Mouse (Mus musculus) limb, embryonic 12.5 days (tissue): ENCODE measurements around the gene Kirrel3. TPM values are rescaled to one million over a fixed set of nuclear protein-coding genes. Genes with fewer than 3 reads are reported as not detected.

Source experiments
- ATAC-seq: fragments of 200-750 bp; cut with Nextera tagmentation; 2 replicates; pipeline ENCODE4 v1.8.0; 2017; ENCODE audit warnings: low read depth, moderate TSS enrichment; ENCODE audit not compliant: insufficient number of reproducible peaks, insufficient read depth, low FRiP score, low TSS enrichment
- H3K27ac ChIP-seq: fragments of 300-500 bp; sonication (generic); 2 replicates; pipeline ENCODE4 v1.5.1; 2016; ENCODE audit warnings: mild to moderate bottlenecking, moderate library complexity
- H3K27me3 ChIP-seq: fragments of 300-500 bp; sonication (generic); 2 replicates; pipeline ENCODE4 v1.6.1; 2016; ENCODE audit warnings: mild to moderate bottlenecking, moderate library complexity
- H3K36me3 ChIP-seq: fragments of 300-500 bp; sonication (generic); 2 replicates; pipeline ENCODE4 v1.6.1; 2016; ENCODE audit warnings: mild to moderate bottlenecking, moderate library complexity
- H3K4me1 ChIP-seq: fragments of 300-500 bp; sonication (generic); replicated peaks from 2 replicates; pipeline ENCODE4 v1.6.1; 2016
- H3K4me2 ChIP-seq: fragments of 300-500 bp; sonication (generic); 2 replicates; pipeline ENCODE4 v1.6.1; 2016; ENCODE audit warnings: mild to moderate bottlenecking, moderate library complexity
- H3K4me3 ChIP-seq: fragments of 300-500 bp; sonication (generic); replicated peaks from 2 replicates; pipeline ENCODE4 v1.5.1; 2016; ENCODE audit warnings: mild to moderate bottlenecking
- H3K9ac ChIP-seq: fragments of 300-500 bp; sonication (generic); replicated peaks from 2 replicates; pipeline ENCODE4 v1.6.1; 2016; ENCODE audit warnings: mild to moderate bottlenecking, moderate library complexity
- H3K9me3 ChIP-seq: fragments of 300-500 bp; sonication (generic); 2 replicates; pipeline ENCODE4 v1.6.1; 2016; ENCODE audit warnings: mild to moderate bottlenecking, moderate library complexity
- WGBS: fragments of 180-500 bp; shearing (Covaris S2); methylation state at CpG from one replicate; pipeline ENCODE4 v1.1.7; 2016; 5-methylcytosine and 5-hydroxymethylcytosine counted together
- polyA plus RNA-seq: library from polyadenylated mRNA; unstranded; fragments of >200 nt; fragmentation: Nextera tagmentation; extraction: Ambion mirVana; gene quantifications from 2 replicates; pipeline ENCODE4 v1.2.1, GENCODE M21; 2016

The Kirrel3 gene
- polyA plus RNA-seq, 1 experiment from 2014 or later, result 7.8 TPM

DNA sequence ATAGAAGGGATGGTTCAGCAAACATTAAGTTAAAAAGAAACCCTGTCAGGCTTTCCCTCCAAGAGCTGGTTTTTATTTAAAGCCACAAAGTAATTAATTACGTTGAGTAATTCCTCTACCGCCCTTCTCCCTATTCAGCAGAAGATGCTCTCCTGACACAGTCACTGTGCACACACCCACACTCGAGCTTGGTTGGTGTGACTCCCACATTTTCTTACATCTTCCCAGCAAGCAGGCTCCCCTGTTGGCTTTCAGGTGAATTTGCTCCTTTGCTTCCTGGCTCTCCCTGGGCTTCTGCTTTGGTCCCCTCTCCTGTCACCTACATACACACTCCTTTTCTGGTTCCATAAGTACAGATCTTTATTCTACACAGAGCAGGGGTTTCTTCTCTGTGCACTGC lies 203.7 kb downstream of the Kirrel3 start:
- H3K27ac ChIP-seq, result no peak overlapping the region
- no peaks in the 10 kb centered on the region for H3K27me3 ChIP-seq
- H3K4me3 ChIP-seq, result no peak overlapping the region
- H3K4me2 ChIP-seq, result no peak overlapping the region
- no peak overlapping the region for H3K9ac ChIP-seq
- no peaks in the 10 kb centered on the region for H3K9me3 ChIP-seq
- no peaks in the 10 kb centered on the region; the same call in 1 of the 2 replicates for H3K4me1 ChIP-seq
- no peaks in the 10 kb centered on the region for H3K36me3 ChIP-seq
- ATAC-seq, result no peak
- WGBS, result 58% methylated on average over 3 of the region's 3 CpGs

DNA sequence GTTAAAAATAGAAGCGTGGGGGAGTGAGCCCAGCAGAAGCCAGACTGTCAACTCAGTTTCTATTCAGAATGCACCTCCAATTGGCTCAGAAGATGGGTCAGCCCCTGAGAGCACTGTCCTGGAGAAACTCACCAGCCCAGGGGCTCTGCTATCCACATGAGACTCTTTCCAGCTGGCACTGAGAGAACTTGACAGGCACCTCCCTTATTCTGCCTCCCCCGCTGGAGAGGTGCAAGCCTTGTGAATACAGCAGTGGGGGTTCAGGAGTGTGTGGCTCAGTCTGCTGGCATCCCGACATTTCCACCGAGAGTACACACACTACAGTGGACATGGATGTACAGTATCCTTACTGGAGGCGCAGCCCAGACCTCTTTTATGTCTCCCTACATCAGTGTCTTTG lies 210.0 kb downstream of the Kirrel3 start:
- Histone ChIP-seq H3K27ac (no peak overlapping the region), H3K4me3 (no peak overlapping the region), H3K4me1 (no peaks in the 10 kb centered on the region), H3K36me3 (no peaks in the 10 kb centered on the region), H3K9me3 (no peaks in the 10 kb centered on the region), H3K27me3 (no peaks in the 10 kb centered on the region), H3K4me2 (no peak overlapping the region), H3K9ac (no peak overlapping the region)
- ATAC-seq, result no peak
- WGBS, result 78% methylated on average over 5 of the region's 5 CpGs

DNA sequence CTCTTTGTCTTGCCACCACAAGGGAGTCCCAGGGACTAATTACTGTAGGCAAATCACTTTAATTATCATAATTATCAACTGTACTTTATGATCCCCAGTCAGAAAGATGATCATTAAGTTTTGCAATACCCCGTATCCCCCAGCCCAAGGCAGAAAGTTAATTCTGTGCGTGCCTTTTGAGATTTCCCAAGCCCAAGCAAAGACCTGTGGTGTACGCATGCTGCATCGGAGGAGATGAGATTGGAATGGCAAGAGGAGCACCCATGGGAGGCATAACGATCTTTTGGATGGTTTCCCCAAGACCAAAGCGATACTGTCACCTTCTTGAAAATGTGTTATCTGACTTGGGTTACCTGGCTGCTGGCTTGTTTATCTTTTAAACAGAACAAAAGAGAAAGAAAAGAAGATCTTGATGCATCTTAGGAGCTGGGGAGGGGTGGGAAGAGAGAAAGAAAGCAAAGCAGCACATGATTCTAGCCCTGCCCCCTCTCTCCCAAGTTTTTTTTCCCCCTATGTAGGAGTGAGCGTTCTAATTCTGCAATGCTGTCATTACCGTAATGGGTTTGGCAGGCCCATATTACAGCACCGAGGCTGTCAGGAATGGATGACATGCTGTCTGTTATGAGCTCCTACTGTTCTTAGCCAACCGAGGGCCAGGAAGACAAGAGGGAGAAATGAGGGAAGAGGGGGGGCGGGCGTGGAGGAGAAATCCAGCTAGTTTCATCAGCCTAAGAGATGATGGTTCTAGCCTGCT lies 218.0 kb downstream of the Kirrel3 start:
- Histone ChIP-seq H3K9me3 (no peaks in the 10 kb centered on the region), H3K27me3 (no peaks in the 10 kb centered on the region), H3K36me3 (no peaks in the 10 kb centered on the region), H3K27ac (no peak overlapping the region), H3K4me2 (no peak overlapping the region), H3K4me3 (no peak overlapping the region), H3K9ac (no peak overlapping the region), H3K4me1 (peaks cover 13% of the 10 kb centered on the region)
- no peak for ATAC-seq
- 80% methylated on average over 12 of the region's 12 CpGs for WGBS

DNA sequence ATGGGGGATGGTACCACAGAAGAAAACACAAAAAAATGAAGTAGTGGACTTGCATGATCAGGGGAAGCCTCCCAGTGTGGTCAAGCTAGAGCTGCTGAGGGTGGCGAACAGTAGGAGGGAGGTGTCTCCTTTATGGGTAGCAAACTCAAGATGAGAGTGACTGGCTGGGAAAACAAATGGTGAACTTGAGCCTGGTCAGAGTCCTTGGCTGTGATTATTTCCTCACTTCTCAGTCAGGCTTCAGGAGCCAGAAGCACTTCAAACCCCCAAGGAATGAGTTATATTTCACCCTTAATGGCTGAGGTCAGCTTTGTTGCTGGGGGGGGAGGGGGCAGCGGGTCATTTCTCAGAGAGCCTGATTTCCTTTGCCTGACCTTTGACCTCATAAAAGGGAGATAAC lies 218.7 kb downstream of the Kirrel3 start:
- H3K36me3 ChIP-seq, result no peaks in the 10 kb centered on the region
- H3K27me3 ChIP-seq, result no peaks in the 10 kb centered on the region
- no peak overlapping the region for H3K27ac ChIP-seq
- whole genome bisulfite sequencing, result 16% methylated on average over 2 of the region's 2 CpGs
- H3K9ac ChIP-seq, result no peak overlapping the region
- no peak overlapping the region for H3K4me3 ChIP-seq
- no peak for ATAC-seq
- no peak overlapping the region for H3K4me2 ChIP-seq
- no peaks in the 10 kb centered on the region for H3K9me3 ChIP-seq
- H3K4me1 ChIP-seq, result peaks cover 13% of the 10 kb centered on the region

DNA sequence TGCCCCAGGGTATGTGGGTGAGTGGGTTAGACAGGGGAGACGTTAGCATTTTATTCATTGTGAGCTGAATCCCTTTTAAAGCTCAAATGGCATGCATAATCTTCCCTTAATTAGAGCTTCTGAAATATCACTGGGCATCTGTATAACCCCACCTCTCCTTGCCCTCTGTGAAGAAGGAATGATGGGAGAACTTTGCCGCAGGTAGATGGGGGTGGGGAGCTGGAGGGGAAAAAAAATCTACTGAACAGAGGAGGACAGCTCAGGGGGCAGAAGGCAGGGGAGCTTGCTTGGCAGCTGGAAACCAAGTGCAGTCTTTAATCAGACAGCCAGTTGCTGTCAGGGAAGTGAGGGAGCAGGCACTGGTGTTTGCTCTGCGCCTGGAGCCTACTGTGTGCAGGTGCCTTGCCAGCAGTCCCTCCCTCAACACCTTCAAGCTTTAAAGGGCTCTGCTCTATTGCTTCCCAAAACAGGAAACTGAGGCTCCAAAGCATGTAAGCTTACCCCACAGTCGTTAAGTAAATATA lies 220.7 kb downstream of the Kirrel3 start:
- WGBS, result 37% methylated on average over 4 of the region's 4 CpGs
- no peaks in the 10 kb centered on the region for H3K27me3 ChIP-seq

DNA sequence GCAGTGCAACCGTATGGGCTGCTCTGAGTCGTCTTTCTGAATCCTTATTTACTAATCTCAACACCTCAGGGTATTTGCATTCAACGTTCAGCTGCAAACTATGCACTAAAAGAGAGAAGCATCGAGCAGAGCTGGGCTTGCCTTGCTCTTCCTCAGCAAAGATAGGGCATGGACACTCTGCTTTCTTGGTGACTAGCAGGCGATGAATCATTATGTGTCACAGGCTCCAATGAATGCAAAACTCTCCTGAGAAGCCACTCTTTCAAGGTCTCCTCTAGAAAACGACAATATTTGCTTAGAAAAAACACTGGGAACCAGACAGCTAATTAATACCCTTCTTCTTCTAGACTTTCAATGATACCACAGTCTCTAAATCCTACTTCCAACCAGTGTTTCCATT lies 223.0 kb downstream of the Kirrel3 start:
- no peak for ATAC-seq
- Histone ChIP-seq H3K36me3 (no peaks in the 10 kb centered on the region), H3K27me3 (no peaks in the 10 kb centered on the region; the same call in 1 of the 2 replicates), H3K9me3 (no peaks in the 10 kb centered on the region), H3K27ac (no peak overlapping the region), H3K9ac (no peak overlapping the region), H3K4me3 (no peak overlapping the region), H3K4me2 (no peak overlapping the region), H3K4me1 (peaks cover 11% of the 10 kb centered on the region)
- WGBS, result 82% methylated on average over 6 of the region's 6 CpGs

More for the DNA sequence above, 220.7 kb downstream of the Kirrel3 start:
- H3K36me3 ChIP-seq, result no peaks in the 10 kb centered on the region
- no peak overlapping the region for H3K4me3 ChIP-seq
- H3K27ac ChIP-seq, result no peak overlapping the region
- no peak overlapping the region for H3K9ac ChIP-seq
- H3K4me1 ChIP-seq, result peaks cover 13% of the 10 kb centered on the region
- H3K9me3 ChIP-seq, result no peaks in the 10 kb centered on the region
- no peak overlapping the region for H3K4me2 ChIP-seq
- ATAC-seq, result no peak

DNA sequence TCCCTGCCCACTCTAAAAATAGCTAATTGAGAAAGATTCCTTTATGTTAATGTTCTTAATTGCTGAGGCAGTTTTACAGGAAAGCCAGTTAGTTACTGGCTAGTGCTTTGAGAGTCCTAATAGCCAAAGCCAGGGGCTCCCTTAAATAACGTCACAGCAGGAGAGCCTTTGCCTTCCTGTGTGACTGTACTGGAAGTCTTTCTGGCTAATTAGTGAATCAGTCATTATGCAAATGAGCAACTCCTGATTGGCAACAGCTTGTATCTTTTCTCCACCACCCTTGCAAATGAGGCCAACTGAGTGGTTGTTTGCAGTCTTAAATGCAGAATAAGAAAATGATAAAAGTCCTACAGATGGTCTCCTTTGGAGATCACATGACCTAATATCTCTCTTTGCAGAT lies 226.3 kb downstream of the Kirrel3 start:
- no peak overlapping the region for H3K4me2 ChIP-seq
- WGBS, result 18% methylated on average over 1 of the region's 1 CpGs
- H3K4me3 ChIP-seq, result no peak overlapping the region
- no peaks in the 10 kb centered on the region for H3K4me1 ChIP-seq
- no peaks in the 10 kb centered on the region for H3K9me3 ChIP-seq
- no peak overlapping the region for H3K27ac ChIP-seq
- no peak for ATAC-seq
- no peaks in the 10 kb centered on the region for H3K36me3 ChIP-seq
- H3K27me3 ChIP-seq, result peaks cover 13% of the 10 kb centered on the region; the same call in 1 of the 2 replicates
- H3K9ac ChIP-seq, result no peak overlapping the region

DNA sequence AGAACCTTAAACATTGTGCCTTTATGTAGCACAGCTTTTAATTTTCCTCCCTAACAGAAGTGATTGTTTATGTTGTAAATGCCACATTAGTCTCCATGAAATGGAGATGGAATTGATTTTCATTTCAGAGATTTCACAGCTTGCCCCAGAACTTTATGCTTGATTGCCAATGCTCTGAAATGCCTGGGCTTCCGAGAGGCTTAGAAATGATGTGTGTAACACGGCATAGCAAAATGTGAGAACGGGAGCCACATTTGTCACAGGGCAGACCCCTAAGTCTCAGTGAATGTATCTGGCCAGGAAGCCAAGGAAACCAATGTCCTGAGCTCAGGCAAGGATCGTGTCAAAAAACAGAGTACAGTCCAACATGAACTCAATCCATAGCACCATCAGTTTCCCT lies 227.3 kb downstream of the Kirrel3 start:
- WGBS, result 73% methylated on average over 4 of the region's 4 CpGs
- no peak for ATAC-seq
- peaks cover 13% of the 10 kb centered on the region; the same call in 1 of the 2 replicates for H3K27me3 ChIP-seq

DNA sequence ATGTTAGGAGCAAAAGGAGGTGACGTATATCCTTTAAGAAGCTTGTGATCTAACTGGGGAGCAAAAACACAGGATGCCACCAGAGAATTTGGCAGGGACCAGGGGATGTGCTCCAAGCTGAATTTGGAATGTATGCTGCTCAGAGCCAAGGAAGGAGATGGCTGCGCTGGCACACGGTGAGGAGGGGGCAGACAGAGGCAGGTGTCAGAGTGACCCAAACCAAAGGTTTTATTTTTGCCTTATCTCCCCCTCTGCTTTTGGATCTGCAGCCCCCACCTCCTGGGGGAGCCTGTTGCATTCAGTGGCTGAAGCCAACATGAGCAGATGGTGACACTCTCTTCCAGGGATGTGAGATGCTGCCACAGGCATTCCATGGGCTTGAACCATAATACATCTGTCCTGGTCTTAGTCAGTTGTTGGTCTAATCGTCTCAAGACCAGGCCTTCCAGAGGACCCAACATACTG lies 227.8 kb downstream of the Kirrel3 start:
- H3K9me3 ChIP-seq, result no peaks in the 10 kb centered on the region
- no peak overlapping the region for H3K9ac ChIP-seq
- no peak overlapping the region for H3K4me3 ChIP-seq
- no peaks in the 10 kb centered on the region for H3K36me3 ChIP-seq
- ATAC-seq, result no peak
- H3K27ac ChIP-seq, result no peak overlapping the region
- H3K4me2 ChIP-seq, result no peak overlapping the region
- WGBS, result 89% methylated on average over 4 of the region's 4 CpGs
- H3K4me1 ChIP-seq, result no peaks in the 10 kb centered on the region
- H3K27me3 ChIP-seq, result peaks cover 13% of the 10 kb centered on the region; the same call in 1 of the 2 replicates

More for the DNA sequence above, 227.3 kb downstream of the Kirrel3 start:
- Histone ChIP-seq H3K9ac (no peak overlapping the region), H3K36me3 (no peaks in the 10 kb centered on the region), H3K4me2 (no peak overlapping the region), H3K9me3 (no peaks in the 10 kb centered on the region), H3K4me1 (no peaks in the 10 kb centered on the region), H3K4me3 (no peak overlapping the region), H3K27ac (no peak overlapping the region)

DNA sequence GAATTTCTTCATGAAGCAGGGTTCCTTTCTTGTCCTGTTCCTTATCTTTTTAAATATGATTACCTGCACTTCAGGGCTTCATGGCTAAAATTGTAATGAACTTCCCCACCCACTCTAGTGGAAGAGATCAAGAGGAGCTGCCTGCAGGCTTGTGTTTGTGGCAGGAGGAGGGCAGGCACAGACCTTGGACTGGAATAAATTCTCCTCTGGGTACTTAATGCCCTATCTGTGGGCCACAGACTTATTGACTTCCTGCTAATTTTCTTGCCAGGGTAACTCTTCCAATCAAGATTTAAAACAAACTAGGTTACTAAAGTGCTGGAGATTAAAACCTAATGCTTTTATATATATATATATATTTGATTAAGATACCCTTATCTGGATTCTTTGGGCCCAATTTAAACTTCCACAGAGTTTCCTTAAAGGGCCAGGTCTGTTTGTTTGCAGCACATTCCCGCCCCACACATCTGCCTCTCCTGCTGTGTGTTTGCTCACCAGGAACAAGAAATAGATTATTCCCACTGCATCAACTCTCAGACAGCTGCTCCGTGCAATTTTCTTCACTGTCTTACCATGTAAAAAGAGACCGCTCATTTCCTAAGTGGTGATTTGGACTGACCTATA lies 229.4 kb downstream of the Kirrel3 start:
- Histone ChIP-seq H3K4me1 (no peaks in the 10 kb centered on the region), H3K27ac (no peak overlapping the region), H3K27me3 (peaks cover 13% of the 10 kb centered on the region; the same call in 1 of the 2 replicates), H3K4me3 (no peak overlapping the region), H3K9me3 (no peaks in the 10 kb centered on the region), H3K9ac (no peak overlapping the region), H3K4me2 (no peak overlapping the region), H3K36me3 (no peaks in the 10 kb centered on the region)
- WGBS, result 60% methylated on average over 3 of the region's 3 CpGs
- ATAC-seq, result no peak

DNA sequence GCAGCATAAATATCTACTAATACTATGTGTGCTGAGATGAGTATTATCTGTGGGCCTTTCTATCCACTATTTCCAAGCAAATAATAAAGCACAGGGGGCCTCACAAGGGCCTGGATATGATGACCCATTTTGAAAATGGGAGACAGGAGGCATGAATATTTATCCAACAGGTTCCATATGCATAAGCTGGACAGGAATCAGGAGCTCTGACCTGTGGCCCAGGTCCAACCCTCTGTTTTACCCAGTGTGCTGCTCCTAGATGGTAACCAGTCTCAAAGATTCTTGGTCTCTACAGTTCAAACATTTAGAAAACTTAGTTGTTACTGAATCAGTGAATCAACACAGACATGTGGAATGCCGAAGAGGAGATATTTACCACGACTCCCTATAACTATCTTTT lies 230.8 kb downstream of the Kirrel3 start:
- H3K4me3 ChIP-seq, result no peak overlapping the region
- no peaks in the 10 kb centered on the region for H3K9me3 ChIP-seq
- no peak overlapping the region for H3K27ac ChIP-seq
- no peak overlapping the region for H3K9ac ChIP-seq
- ATAC-seq, result no peak
- WGBS, result 86% methylated on average over 2 of the region's 2 CpGs
- peaks cover 2% of the 10 kb centered on the region; the same call in 1 of the 2 replicates for H3K4me1 ChIP-seq
- no peaks in the 10 kb centered on the region for H3K36me3 ChIP-seq
- peaks cover 13% of the 10 kb centered on the region; the same call in 1 of the 2 replicates for H3K27me3 ChIP-seq
- no peak overlapping the region for H3K4me2 ChIP-seq
